Mouse (Mus musculus) midbrain, embryonic 10.5 days (tissue): ENCODE data around the gene Gba. TPM values are rescaled to one million over a fixed set of nuclear protein-coding genes. Genes with fewer than 3 reads are reported as not detected.
"Not testable (repeated sequence)": the region's sequence is repeated elsewhere in the genome, so short reads cannot be mapped to it uniquely, and the experiment has no call there.

Source experiments
- DNase-seq: peaks from one replicate; pipeline ENCODE4 v3.0.0-alpha.2; 2017; ENCODE audit warnings: low spot score
- H3K27ac ChIP-seq: fragments of 300-500 bp; sonication (generic); replicated peaks from 2 replicates; pipeline ENCODE4 v1.5.1; 2016; ENCODE audit warnings: mild to moderate bottlenecking
- H3K27me3 ChIP-seq: fragments of 300-500 bp; sonication (generic); 2 replicates; pipeline ENCODE4 v1.6.1; 2016; ENCODE audit warnings: low read depth, mild to moderate bottlenecking; ENCODE audit not compliant: poor library complexity, severe bottlenecking
- H3K36me3 ChIP-seq: fragments of 300-500 bp; sonication (generic); 2 replicates; pipeline ENCODE4 v1.6.1; 2016; ENCODE audit warnings: mild to moderate bottlenecking, moderate library complexity
- H3K4me1 ChIP-seq: fragments of 300-500 bp; sonication (generic); 2 replicates; pipeline ENCODE4 v1.6.1; 2016
- H3K4me3 ChIP-seq: fragments of 300-500 bp; sonication (generic); 2 replicates; pipeline ENCODE4 v1.5.1; 2016; ENCODE audit warnings: mild to moderate bottlenecking, moderate library complexity
- H3K9me3 ChIP-seq: fragments of 300-500 bp; sonication (generic); replicated peaks from 2 replicates; pipeline ENCODE4 v1.6.1; 2016; ENCODE audit warnings: mild to moderate bottlenecking
- WGBS: fragments of 180-500 bp; shearing (Covaris S2); methylation state at CpG from one replicate; pipeline ENCODE4 v1.1.7; 2016; 5-methylcytosine and 5-hydroxymethylcytosine counted together
- polyA plus RNA-seq: library from polyadenylated mRNA; unstranded; fragments of >200 nt; fragmentation: Nextera tagmentation; extraction: Ambion mirVana; gene quantifications from 2 replicates; pipeline ENCODE4 v1.2.1, GENCODE M21; 2016

The Gba gene
- polyA plus RNA-seq, 1 experiment from 2014 or later, result 37.1 TPM

DNA sequence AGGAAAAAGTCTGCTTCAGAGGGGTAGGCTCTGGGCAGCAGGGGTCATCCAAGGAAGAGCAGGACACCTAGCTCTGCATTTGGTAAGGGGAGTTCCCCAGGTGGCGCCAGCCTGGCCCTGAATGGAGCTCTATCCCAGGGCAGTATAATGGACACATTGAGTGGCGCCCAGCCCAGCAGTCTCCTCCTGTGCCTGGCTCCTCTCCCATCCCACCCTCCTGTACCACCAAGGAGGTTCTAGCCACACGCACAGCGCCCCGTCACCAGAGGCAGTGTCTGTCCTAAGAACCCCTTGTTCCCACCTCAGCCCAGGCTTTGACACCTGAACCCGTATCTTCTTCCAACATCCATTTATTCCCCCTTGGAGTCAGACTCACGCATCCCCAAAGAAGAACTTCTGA is 7.0 kb downstream of the Gba start:
- H3K27me3 ChIP-seq, result no peaks in the 10 kb centered on the region
- DNase-seq, result no peak
- H3K27ac ChIP-seq, result no peak overlapping the region
- H3K4me1 ChIP-seq, result peaks cover 20% of the 10 kb centered on the region
- no peak overlapping the region for H3K4me3 ChIP-seq
- WGBS, result 91% methylated on average over 7 of the region's 7 CpGs
- H3K36me3 ChIP-seq, result peaks cover 71% of the 10 kb centered on the region
- H3K9me3 ChIP-seq, result no peaks in the 10 kb centered on the region

DNA sequence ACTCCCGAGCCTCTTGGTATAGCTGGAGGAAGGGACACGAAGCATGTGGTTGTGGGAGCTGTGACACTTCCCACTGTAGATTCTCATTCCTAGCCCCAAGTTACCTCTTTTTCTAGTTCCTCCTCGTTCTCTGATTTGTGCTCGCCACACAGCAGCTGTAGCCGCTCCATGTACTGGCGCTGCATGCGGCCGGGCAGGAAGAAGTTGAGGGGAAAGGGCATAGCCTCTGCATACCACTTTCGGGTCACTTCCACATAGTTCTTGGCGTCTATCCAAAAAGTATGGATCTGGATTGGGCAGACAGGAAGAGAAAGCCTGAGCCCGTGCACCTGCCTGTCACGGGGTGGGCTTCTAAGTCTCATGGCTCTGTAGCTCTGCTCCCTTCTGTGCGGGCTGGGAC is 7.4 kb downstream of the Gba start:
- peaks cover 25% of the 10 kb centered on the region for H3K4me1 ChIP-seq
- H3K36me3 ChIP-seq, result peaks cover 66% of the 10 kb centered on the region
- H3K27me3 ChIP-seq, result no peaks in the 10 kb centered on the region
- no peaks in the 10 kb centered on the region for H3K9me3 ChIP-seq
- 92% methylated on average over 13 of the region's 13 CpGs for WGBS
- DNase-seq, result no peak
- no peak overlapping the region for H3K27ac ChIP-seq
- H3K4me3 ChIP-seq, result no peak overlapping the region

GRCm38 (mm10) chr3:89210731-89211130 is 8.0 kb downstream of the Gba start:
- no peaks in the 10 kb centered on the region for H3K9me3 ChIP-seq
- H3K27me3 ChIP-seq, result no peaks in the 10 kb centered on the region
- H3K4me3 ChIP-seq, result no peak overlapping the region
- peaks cover 61% of the 10 kb centered on the region for H3K36me3 ChIP-seq
- WGBS, result 82% methylated on average over 7 of the region's 7 CpGs
- no peak for DNase-seq
- no peak overlapping the region for H3K27ac ChIP-seq
- H3K4me1 ChIP-seq, result peaks cover 30% of the 10 kb centered on the region

- under 1% methylated on average over 66 of the region's 69 CpGs for WGBS
- no peaks in the 10 kb centered on the region for H3K9me3 ChIP-seq
- no peaks in the 10 kb centered on the region for H3K27me3 ChIP-seq
- DNase-seq, result peak; percentile 96
- H3K27ac ChIP-seq, result peak overlapping the region; percentile 97
- H3K4me3 ChIP-seq, result peak overlapping the region; percentile 81
- peaks cover 52% of the 10 kb centered on the region for H3K36me3 ChIP-seq
- peaks cover 62% of the 10 kb centered on the region for H3K4me1 ChIP-seq
Measured at GRCm38 (mm10) chr3:89213803-89214530, 11.2 kb downstream of the Gba start.

DNA sequence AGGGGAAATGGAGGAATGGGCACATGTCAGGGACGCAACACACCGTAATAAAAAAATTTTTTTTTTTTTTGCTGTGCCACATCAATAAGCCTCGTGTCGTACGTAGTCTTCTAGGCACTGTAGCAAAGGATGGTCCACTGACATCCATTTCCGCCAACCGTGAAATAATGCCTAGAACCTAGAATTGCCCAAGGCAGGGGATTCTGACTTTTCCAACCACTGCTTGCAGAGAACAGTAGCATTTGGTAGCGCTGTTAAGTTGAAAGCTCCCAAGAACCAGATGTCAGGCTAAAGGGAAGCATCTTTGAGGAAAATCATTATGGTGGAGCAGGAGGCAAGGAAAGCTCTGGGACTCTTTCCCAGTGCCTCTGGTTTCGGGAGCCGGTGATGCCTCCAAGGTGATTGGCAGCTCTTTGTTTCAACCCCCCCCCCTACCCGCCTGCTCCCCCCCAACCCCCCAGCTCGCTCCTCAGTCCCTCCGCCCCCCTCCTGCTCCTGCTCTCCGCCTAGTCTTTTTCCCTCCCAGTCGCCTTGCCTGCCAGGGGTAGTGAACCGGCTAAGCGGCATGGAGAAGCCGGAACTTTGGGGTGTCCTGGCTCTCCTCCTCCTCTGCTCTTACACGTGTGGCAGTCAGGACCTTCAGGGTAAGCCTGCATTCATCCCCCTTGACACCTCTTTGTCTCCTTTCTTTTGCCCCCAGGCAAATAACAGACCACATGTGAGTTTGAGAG is 12.1 kb downstream of the Gba start, which contains the start of gene Thbs3:
Gene Thbs3, plus strand, starts transcription at position 500 of the 731 bp plus-strand sequence.
- Histone ChIP-seq H3K27me3 (no peaks in the 10 kb centered on the region), H3K9me3 (no peaks in the 10 kb centered on the region), H3K4me3 (peak within 1 kb of the TSS; percentile 81), H3K4me1 (peaks cover 71% of the 10 kb centered on the region), H3K27ac (peak within 1 kb of the TSS; percentile 97), H3K36me3 (peaks cover 52% of the 10 kb centered on the region)
- 1% methylated on average over 19 of the region's 19 CpGs for WGBS
- DNase-seq, result peak; percentile 82

GRCm38 (mm10) chr3:89215853-89216252 is 13.1 kb downstream of the Gba start:
- Histone ChIP-seq H3K36me3 (peaks cover 50% of the 10 kb centered on the region), H3K4me3 (peak overlapping the region; percentile 81), H3K27ac (peak overlapping the region; percentile 97), H3K9me3 (no peaks in the 10 kb centered on the region), H3K27me3 (no peaks in the 10 kb centered on the region), H3K4me1 (peaks cover 79% of the 10 kb centered on the region)
- WGBS, result 0% methylated on average over 6 of the region's 6 CpGs
- peak; percentile 88 for DNase-seq

DNA sequence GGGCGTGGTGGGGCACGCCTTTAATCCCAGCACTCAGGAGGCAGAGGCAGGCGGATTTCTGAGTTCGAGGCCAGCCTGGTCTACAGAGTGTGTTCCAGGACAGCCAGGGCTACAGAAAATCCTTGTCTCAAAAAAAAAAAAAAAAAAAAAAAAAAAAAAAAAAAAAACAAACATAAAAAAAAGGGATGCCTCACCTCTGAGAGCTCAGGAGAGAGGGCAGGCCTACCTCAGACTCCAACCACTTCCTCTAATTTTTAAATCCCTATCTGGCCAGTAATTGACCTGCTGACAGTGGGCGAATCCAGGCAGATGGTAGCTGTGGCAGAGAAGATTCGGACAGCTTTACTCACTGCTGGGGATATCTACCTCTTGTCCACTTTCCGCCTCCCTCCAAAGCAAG is 13.7 kb downstream of the Gba start:
- H3K4me3 ChIP-seq, result peak overlapping the region; percentile 81; the same call in 1 of the 2 replicates
- not testable (repeated sequence) for H3K9me3 ChIP-seq, H3K27me3 ChIP-seq, DNase-seq
- H3K36me3 ChIP-seq, result peaks cover 50% of the 10 kb centered on the region
- peaks cover 84% of the 10 kb centered on the region for H3K4me1 ChIP-seq
- 76% methylated on average over 7 of the region's 7 CpGs for WGBS
- peak overlapping the region; percentile 97 for H3K27ac ChIP-seq

GRCm38 (mm10) chr3:89218271-89218670 is 15.5 kb downstream of the Gba start:
- WGBS, result 89% methylated on average over 1 of the region's 1 CpGs
- H3K4me3 ChIP-seq, result peak overlapping the region; percentile 6; the same call in 1 of the 2 replicates
- H3K27me3 ChIP-seq, result no peaks in the 10 kb centered on the region
- H3K27ac ChIP-seq, result peak overlapping the region; percentile 67; the same call in 1 of the 2 replicates
- H3K9me3 ChIP-seq, result no peaks in the 10 kb centered on the region
- H3K36me3 ChIP-seq, result peaks cover 65% of the 10 kb centered on the region
- no peak for DNase-seq
- H3K4me1 ChIP-seq, result peaks cover 91% of the 10 kb centered on the region

GRCm38 (mm10) chr3:89219546-89219945 is 16.8 kb downstream of the Gba start:
- H3K9me3 ChIP-seq, result no peaks in the 10 kb centered on the region
- DNase-seq, result peak; percentile 39
- no peaks in the 10 kb centered on the region for H3K27me3 ChIP-seq
- H3K36me3 ChIP-seq, result peaks cover 77% of the 10 kb centered on the region
- peak overlapping the region; percentile 50 for H3K27ac ChIP-seq
- no peak overlapping the region for H3K4me3 ChIP-seq
- WGBS, result 52% methylated on average over 8 of the region's 8 CpGs
- H3K4me1 ChIP-seq, result peaks cover 97% of the 10 kb centered on the region

DNA sequence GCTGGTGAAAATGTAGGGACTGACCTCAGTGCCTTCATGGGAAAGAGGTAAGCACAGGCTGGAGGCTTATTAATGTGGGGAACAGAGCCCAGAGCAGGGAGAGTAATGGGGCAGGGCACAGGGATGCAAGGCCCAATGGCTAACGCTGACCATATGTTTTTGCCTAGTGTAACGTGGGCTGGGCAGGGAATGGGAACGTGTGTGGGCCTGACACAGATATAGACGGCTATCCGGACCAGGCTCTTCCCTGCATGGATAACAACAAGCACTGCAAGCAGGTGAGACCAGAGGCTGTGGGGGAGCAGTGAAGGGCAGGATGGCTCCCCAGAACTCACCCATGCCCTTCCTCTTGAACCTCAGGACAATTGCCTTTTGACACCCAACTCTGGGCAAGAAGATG is 18.4 kb downstream of the Gba start:
- no peaks in the 10 kb centered on the region for H3K27me3 ChIP-seq
- peaks cover 97% of the 10 kb centered on the region for H3K4me1 ChIP-seq
- H3K4me3 ChIP-seq, result no peak overlapping the region
- 80% methylated on average over 5 of the region's 5 CpGs for WGBS
- H3K27ac ChIP-seq, result peak overlapping the region; percentile 50; the same call in 1 of the 2 replicates
- DNase-seq, result no peak
- peaks cover 91% of the 10 kb centered on the region for H3K36me3 ChIP-seq
- H3K9me3 ChIP-seq, result no peaks in the 10 kb centered on the region

DNA sequence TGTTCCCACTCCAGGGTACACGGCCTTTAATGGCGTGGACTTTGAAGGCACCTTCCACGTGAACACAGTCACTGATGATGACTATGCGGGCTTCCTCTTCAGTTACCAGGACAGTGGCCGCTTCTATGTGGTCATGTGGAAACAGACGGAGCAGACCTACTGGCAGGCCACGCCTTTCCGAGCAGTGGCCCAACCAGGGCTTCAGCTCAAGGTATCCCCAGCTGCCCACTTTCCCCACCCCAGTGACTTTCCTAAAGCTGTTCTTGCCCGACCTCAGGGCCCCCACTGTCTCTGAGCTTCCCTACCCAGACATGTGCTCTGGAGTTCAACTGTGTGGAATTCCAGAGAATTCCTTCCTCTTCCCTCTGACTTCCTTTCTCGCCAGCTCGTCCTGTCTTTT is 22.1 kb downstream of the Gba start:
- 48% methylated on average over 11 of the region's 11 CpGs for WGBS
- peak; percentile 29 for DNase-seq
- H3K27me3 ChIP-seq, result peaks cover 12% of the 10 kb centered on the region
- peaks cover 59% of the 10 kb centered on the region for H3K36me3 ChIP-seq
- no peaks in the 10 kb centered on the region for H3K9me3 ChIP-seq
- H3K4me3 ChIP-seq, result peak overlapping the region; percentile 89
- H3K27ac ChIP-seq, result peak overlapping the region; percentile 99
- peaks cover 91% of the 10 kb centered on the region for H3K4me1 ChIP-seq

DNA sequence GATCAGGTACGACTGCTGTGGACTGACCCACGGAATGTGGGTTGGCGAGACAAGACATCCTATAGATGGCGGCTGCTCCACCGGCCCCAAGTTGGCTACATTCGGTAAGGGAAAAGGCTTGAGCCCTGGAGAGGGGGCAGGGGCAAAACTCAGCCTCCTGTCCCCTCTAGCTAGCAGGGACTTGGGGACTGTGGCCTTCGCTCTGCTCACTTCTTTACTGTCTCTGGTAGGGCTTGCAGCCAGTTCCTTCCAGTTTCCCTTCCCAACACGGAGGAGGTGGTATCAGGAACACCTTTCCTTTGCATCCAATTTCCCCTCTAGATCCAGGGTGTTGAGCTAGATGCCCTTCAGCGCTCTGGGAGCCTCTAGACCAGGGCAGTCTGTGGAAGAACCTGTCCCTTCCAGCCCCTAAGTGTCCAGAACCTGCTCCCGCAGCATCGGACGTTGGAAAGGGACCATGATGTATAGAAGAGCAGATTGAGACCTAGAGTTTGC is 22.6 kb downstream of the Gba start:
- peaks cover 58% of the 10 kb centered on the region for H3K36me3 ChIP-seq
- H3K9me3 ChIP-seq, result no peaks in the 10 kb centered on the region
- DNase-seq, result no peak
- H3K4me3 ChIP-seq, result peak overlapping the region; percentile 89
- H3K27ac ChIP-seq, result peak overlapping the region; percentile 99
- H3K4me1 ChIP-seq, result peaks cover 85% of the 10 kb centered on the region
- peaks cover 18% of the 10 kb centered on the region for H3K27me3 ChIP-seq
- WGBS, result 16% methylated on average over 12 of the region's 12 CpGs

- Histone ChIP-seq H3K4me3 (peak overlapping the region; percentile 89), H3K9me3 (no peaks in the 10 kb centered on the region), H3K27me3 (peaks cover 23% of the 10 kb centered on the region), H3K36me3 (peaks cover 60% of the 10 kb centered on the region), H3K4me1 (peaks cover 82% of the 10 kb centered on the region), H3K27ac (peak overlapping the region; percentile 99)
- DNase-seq, result peak; percentile 93
- 11% methylated on average over 4 of the region's 4 CpGs for WGBS
Measured at GRCm38 (mm10) chr3:89225918-89226317, 23.2 kb downstream of the Gba start.
